ENCODE assay signal across 19 mouse cellular contexts in the genomic region with DNA sequence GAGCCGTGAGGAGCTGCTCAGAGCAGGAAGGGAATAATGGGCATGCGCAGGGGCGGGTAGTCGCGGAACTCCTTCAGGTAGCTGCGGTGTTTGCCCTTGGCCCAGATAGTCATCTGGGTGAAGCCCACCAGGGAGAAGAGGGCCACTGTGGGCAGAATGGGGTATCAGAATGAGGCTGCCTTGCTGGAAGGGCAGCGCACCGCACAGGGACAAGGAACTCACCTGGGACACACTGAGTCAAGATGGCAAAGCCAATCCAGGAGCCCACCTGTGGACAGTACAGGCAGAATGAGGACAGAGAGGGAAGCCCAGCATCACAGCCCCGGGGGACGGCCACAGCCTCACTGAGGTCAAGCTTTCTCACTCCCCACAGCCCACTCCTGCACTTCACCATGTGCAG. TPM values are rescaled to one million over a fixed set of nuclear protein-coding genes. Genes with fewer than 3 reads are reported as not detected.
DNase-seq lines count a peak whose midpoint lies in the region; ATAC-seq lines count a peak whose summit lies in the region.
"Had no signal": no experiment of that assay in that cellular context is flagged by ENCODE, and none has a peak within 500 bp of the region (broad histone marks: within the 10 kb centered on the region; RNA-seq: fewer than 3 reads in every experiment).

No protein-coding gene starts in this region.

- H3K4me3 ChIP-seq in midbrain, embryonic 10.5 days, result no peak overlapping the region
- no peak overlapping the region for H3K4me3 ChIP-seq in midbrain, embryonic 16.5 days (ENCODE audit: low read depth, low read length)
- H3K4me3 ChIP-seq in liver, embryonic 11.5 days (ENCODE audit: low read depth, low read length), result no peak overlapping the region
- H3K4me3 ChIP-seq: heart, adult 2 months; neural tube, embryonic 15.5 days had no signal

- no peak overlapping the region for H3K27ac ChIP-seq in midbrain, embryonic 10.5 days (replicated peaks)
- no peak overlapping the region for H3K27ac ChIP-seq in midbrain, embryonic 16.5 days (ENCODE audit: low read length)
- no peak overlapping the region for H3K27ac ChIP-seq in liver, embryonic 11.5 days (ENCODE audit: low read depth, low read length)
- H3K27ac ChIP-seq: heart, adult 2 months; neural tube, embryonic 15.5 days; stomach, postnatal 0 days had no signal

- no peak overlapping the region for H3K9ac ChIP-seq in midbrain, embryonic 16.5 days (ENCODE audit: low read depth, low read length)
- no peak overlapping the region for H3K9ac ChIP-seq in liver, embryonic 11.5 days (ENCODE audit: low read depth, low read length)
- H3K9ac ChIP-seq: neural tube, embryonic 15.5 days had no signal

- no peaks in the 10 kb centered on the region for H3K27me3 ChIP-seq in midbrain, embryonic 10.5 days (ENCODE audit: low read depth, poor library complexity, severe bottlenecking)
- no peaks in the 10 kb centered on the region for H3K27me3 ChIP-seq in midbrain, embryonic 16.5 days (ENCODE audit: control insufficient read depth, insufficient read depth, low read depth, low read length)
- no peaks in the 10 kb centered on the region for H3K27me3 ChIP-seq in liver, embryonic 11.5 days (replicated peaks; ENCODE audit: control insufficient read depth, insufficient read depth, low read length)
- H3K27me3 ChIP-seq: neural tube, embryonic 15.5 days; Patski had no signal

- H3K4me1 ChIP-seq in midbrain, embryonic 10.5 days, result peaks cover 42% of the 10 kb centered on the region
- H3K4me1 ChIP-seq in midbrain, embryonic 16.5 days (ENCODE audit: control insufficient read depth, insufficient read depth, low read length), result peaks cover 20% of the 10 kb centered on the region
- H3K4me1 ChIP-seq in liver, embryonic 11.5 days (replicated peaks; ENCODE audit: control insufficient read depth, insufficient read depth, low read length), result peaks cover 24% of the 10 kb centered on the region

- WGBS in midbrain, embryonic 10.5 days, result 95% methylated on average over 10 of the region's 10 CpGs
- 89% methylated on average over 10 of the region's 10 CpGs for WGBS in midbrain, embryonic 16.5 days
- 94% methylated on average over 10 of the region's 10 CpGs for WGBS in liver, embryonic 11.5 days

- ATAC-seq in midbrain, embryonic 16.5 days, result no peak
- ATAC-seq in liver, embryonic 11.5 days (replicated peaks; ENCODE audit: low FRiP score), result no peak
- ATAC-seq: inflammation-experienced regulatory T-cells, adult 6 months; Patski had no signal

- DNase-seq in frontal cortex, postnatal 14 days (ENCODE audit: low spot score in 2 of 2), result peak; percentile 3 to 5
- DNase-seq in frontal cortex, postnatal 25 days (ENCODE audit: low spot score in 2 of 2), result no peak
- DNase-seq in midbrain, embryonic 10.5 days (ENCODE audit: low spot score), result peak; percentile 10
- peak; percentile 34 for DNase-seq in cerebellum, adult 9-11 months
- peak; percentile 24 for DNase-seq in liver, embryonic 11.5 days (ENCODE audit: low spot score)
- DNase-seq in thymus, adult 18-20 months, result no peak
- DNase-seq: heart, adult 2 months; heart, postnatal 14 days; lung, postnatal 4 days; right cerebral cortex, postnatal 14 days had no signal

- no peaks in the 10 kb centered on the region for H3K9me3 ChIP-seq in midbrain, embryonic 10.5 days (replicated peaks)
- no peaks in the 10 kb centered on the region for H3K9me3 ChIP-seq in midbrain, embryonic 16.5 days (replicated peaks; ENCODE audit: control insufficient read depth, low read length, poor library complexity, severe bottlenecking)
- no peaks in the 10 kb centered on the region for H3K9me3 ChIP-seq in liver, embryonic 11.5 days (ENCODE audit: control insufficient read depth, low read length)
- H3K9me3 ChIP-seq: neural tube, embryonic 15.5 days had no signal

- peaks cover 77% of the 10 kb centered on the region for H3K36me3 ChIP-seq in midbrain, embryonic 10.5 days
- H3K36me3 ChIP-seq in midbrain, embryonic 16.5 days (ENCODE audit: control insufficient read depth, insufficient read depth, low read length), result peaks cover 11% of the 10 kb centered on the region
- peaks cover 19% of the 10 kb centered on the region for H3K36me3 ChIP-seq in liver, embryonic 11.5 days (ENCODE audit: control insufficient read depth, insufficient read depth, low read length)

- H3K4me2 ChIP-seq in midbrain, embryonic 16.5 days (ENCODE audit: low read length), result no peak overlapping the region
- H3K4me2 ChIP-seq in liver, embryonic 11.5 days, result no peak overlapping the region
- H3K4me2 ChIP-seq: neural tube, embryonic 15.5 days had no signal

RNA-seq across cellular contexts. Expression of gene Ndufb7, which starts 5.3 kb away (rescaled TPM):
- polyA plus RNA-seq in midbrain, embryonic 10.5 days (2016; fragmentation: Nextera tagmentation; extraction: Ambion mirVana), result 354 and 369 TPM in 2 replicates
- polyA plus RNA-seq in midbrain, embryonic 16.5 days (2015; fragmentation: Nextera tagmentation; extraction: Ambion mirVana), result 320 and 338 TPM in 2 replicates
- polyA plus RNA-seq in liver, embryonic 11.5 days (2014; fragmentation: Nextera tagmentation; extraction: Ambion mirVana), result 321 and 354 TPM in 2 replicates

RNA-seq across cellular contexts. Expression of gene Tecr, which starts 36.0 kb away (rescaled TPM):
- 740 and 757 TPM in 2 replicates for polyA plus RNA-seq in midbrain, embryonic 10.5 days (2016; fragmentation: Nextera tagmentation; extraction: Ambion mirVana)
- 1,093 and 1,247 TPM in 2 replicates for polyA plus RNA-seq in midbrain, embryonic 16.5 days (2015; fragmentation: Nextera tagmentation; extraction: Ambion mirVana)
- polyA plus RNA-seq in liver, embryonic 11.5 days (2014; fragmentation: Nextera tagmentation; extraction: Ambion mirVana), result 468 and 475 TPM in 2 replicates

RNA-seq across cellular contexts. Expression of gene Dnajb1, which starts 36.2 kb away (rescaled TPM):
- 73.3 and 85.7 TPM in 2 replicates for polyA plus RNA-seq in midbrain, embryonic 10.5 days (2016; fragmentation: Nextera tagmentation; extraction: Ambion mirVana)
- polyA plus RNA-seq in midbrain, embryonic 16.5 days (2015; fragmentation: Nextera tagmentation; extraction: Ambion mirVana), result 60.2 and 60.8 TPM in 2 replicates
- 75.9 and 77.1 TPM in 2 replicates for polyA plus RNA-seq in liver, embryonic 11.5 days (2014; fragmentation: Nextera tagmentation; extraction: Ambion mirVana)

RNA-seq across cellular contexts. Expression of gene Olfr370, which starts 36.2 kb away (rescaled TPM):
- polyA plus RNA-seq in midbrain, embryonic 10.5 days (2016; fragmentation: Nextera tagmentation; extraction: Ambion mirVana), result not detected in 2 replicates
- polyA plus RNA-seq in midbrain, embryonic 16.5 days (2015; fragmentation: Nextera tagmentation; extraction: Ambion mirVana), result 0.07 TPM in 1 of 2 replicates, not detected in the other
- polyA plus RNA-seq in liver, embryonic 11.5 days (2014; fragmentation: Nextera tagmentation; extraction: Ambion mirVana), result not detected in 2 replicates
- polyA plus RNA-seq: frontal cortex, adult 2 months; heart, adult 2 months; inflammation-experienced regulatory T-cells, adult 6 months; large intestine, adult 2 months; liver, embryonic 16.5 days; midbrain, postnatal 0 days; neural tube, embryonic 15.5 days; stomach, postnatal 0 days had no signal

Comparison
In these comparisons a context has a peak if more than half of its experiments do, and no peak if none do; other contexts are left out.
1. DNase-seq: peak in frontal cortex, postnatal 14 days (2 of 2), midbrain, embryonic 10.5 days (single experiment), cerebellum, adult 9-11 months (single experiment) and liver, embryonic 11.5 days (single experiment); none in frontal cortex, postnatal 25 days (0 of 2) and thymus, adult 18-20 months (0 of 2).